Mouse (Mus musculus) cerebellum, adult 9-11 months (tissue): Measurements from ENCODE around the gene Mrps9.

Experiments
- DNase-seq: peaks from one replicate; pipeline ENCODE4 v3.0.0; 2022

Gene Mrps9

DNA sequence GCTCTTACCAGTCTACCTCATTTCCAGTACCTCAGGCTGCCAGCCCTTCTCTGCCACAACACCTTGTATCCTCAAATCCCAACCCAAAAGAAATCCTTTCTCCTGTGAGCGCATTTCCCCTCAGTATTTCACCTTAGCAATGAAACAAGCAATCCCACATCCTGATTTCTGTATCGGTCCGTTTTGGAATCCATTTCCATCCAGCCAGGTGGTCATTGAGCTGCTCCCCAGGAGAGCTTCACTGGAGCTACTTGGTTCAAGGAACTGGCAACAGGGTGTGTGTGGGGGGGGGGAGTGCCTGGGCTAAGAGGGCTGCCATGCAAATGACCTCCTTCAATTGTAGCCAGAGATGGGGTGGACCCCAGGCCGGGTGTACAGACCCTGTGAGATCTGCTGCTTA lies 56.1 kb downstream of the Mrps9 start:
- DNase-seq = no peak

DNA sequence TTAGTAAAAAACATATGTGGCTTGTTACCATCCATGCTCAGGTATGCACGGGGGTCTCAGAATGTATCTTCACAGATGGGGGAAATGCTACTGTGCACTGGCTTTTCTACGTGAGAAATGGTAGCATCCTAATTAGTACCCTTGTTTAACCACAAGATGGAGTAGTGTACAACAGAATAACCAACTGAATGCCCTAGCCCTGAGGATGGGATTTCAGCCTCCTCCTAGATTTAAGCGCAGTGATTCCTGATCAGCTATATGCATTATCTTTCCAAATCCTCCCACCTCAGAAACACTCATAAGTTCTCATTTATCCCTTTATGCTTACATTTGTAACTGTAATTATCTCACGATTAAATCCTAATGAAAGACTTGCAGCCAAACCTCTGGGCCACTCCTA lies 64.0 kb downstream of the Mrps9 start:
- no peak for DNase-seq

- DNase-seq = no peak
Observed at GRCm38 (mm10) chr1:42916719-42917118, 65.7 kb downstream of the Mrps9 start.

DNA sequence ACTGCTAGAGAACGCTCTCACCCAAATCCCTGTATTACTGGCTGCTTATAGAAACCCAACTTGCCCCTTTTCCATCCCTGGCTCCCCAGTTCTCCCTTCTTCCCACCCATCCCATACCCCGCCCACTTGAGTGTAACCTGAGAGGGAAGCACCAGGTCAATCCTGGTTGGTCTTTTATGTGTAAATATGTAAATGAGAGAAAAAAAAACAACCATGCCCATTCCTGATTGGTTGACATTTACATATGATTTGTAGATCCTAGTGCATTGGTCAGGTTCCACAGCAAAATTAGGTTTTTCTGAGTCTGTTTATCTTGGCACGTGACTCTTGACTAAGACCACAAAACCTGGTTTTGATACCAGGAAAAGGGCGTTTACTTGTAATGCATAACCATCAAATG lies 66.9 kb downstream of the Mrps9 start:
- no peak for DNase-seq

DNA sequence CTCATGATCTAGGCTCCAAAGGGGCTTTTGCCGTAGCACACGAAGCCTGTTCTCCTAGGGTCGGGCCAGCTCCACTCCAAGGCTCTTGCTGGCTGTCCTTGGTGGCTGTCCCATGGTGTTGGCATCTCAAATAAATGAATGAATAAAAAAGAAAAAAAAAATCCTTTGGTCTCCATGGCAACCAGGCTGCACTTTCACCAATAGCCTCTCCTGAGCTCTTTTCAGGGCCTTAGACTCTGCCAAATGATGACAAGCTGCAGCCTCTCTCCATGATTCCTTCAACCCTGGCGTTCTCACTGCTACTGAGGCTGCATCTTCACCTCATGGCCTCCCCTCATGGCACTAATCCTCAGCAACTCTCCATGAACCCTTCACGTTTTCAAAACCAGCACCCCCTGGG lies 72.9 kb downstream of the Mrps9 start:
- no peak for DNase-seq

DNA sequence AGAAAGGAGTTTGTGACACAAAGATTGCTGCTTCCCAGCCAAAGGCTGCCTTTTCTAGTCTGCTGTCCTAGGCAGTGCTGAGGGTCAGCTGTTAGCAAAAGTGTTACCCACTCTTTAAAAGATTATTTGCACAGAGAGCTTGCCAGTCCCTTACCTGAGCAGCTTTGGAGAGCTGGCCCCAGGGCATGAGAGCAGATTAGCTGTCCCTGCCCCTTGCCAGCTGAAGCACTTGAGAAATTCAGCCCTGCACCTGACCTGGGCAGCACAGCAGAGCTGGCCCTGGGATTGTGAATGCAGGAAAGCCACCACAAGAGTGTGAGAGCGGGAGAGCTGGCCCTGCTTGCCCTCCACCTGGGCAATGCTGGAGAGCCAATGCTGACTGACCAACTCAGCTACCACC lies 82.6 kb downstream of the Mrps9 start:
- no peak for DNase-seq

GRCm38 (mm10) chr1:42948486-42948885 lies 97.5 kb downstream of the Mrps9 start:
- no peak for DNase-seq

DNA sequence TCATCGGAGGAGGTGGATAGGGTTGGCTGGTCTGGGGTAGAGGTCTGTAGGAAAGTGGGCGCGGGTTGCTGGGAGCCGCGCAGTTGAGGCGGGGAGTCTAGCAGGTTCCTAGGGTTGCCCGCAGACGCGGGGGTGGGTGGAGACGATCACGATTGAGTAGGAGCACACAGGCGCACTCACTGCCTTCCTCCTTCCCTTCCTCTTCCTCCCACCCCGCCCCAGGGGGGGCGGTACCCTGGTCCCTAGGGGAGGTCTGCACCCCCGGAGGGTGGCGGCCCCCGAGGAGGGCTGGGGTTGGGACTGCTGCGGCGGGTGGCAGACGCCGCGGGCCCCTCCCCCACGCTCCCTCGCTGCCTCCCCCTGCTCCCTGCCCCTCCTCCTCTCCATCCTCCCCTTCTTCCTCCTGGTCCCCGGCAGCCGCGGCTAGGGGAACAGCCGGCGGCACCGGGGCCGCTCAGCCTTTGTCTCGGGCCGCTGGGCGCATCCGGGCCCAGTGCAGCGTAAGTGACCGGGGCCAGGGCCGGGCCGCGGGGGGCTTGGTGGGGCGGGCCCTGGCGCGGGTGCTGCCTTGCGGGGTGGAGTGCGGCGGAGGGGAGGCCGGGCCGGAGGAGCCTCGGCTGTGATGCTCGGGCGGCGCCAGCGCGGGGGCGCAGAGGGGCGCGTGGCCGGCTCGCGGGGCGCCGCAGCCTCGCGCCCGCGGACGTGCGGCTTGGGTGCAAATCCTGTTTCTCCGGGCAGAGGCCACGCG lies 101.9 kb downstream of the Mrps9 start, which contains the start of gene Gpr45:
Gene Gpr45 (plus strand): TSS at position 139 of the 748 bp plus-strand sequence.
- peak; percentile 66 for DNase-seq

- no peak for DNase-seq
Observed at GRCm38 (mm10) chr1:42953482-42953822, 102.4 kb downstream of the Mrps9 start.
